Mouse (Mus musculus) layer of hippocampus, adult 18-20 months (tissue): ENCODE data around the gene Slc6a18. TPM values are rescaled to one million over a fixed set of nuclear protein-coding genes. Genes with fewer than 3 reads are reported as not detected.

Source experiments
- DNase-seq, 2 experiments: peaks; one replicate each; pipeline ENCODE4 v3.0.0; 2022; ENCODE audit warnings: low spot score in 2 of 2
- total RNA-seq, 2 experiments: library from RNA; stranded (reverse); gene quantifications; 2 replicates each; pipeline ENCODE4 v1.2.3; 2021

The Slc6a18 gene
- total RNA-seq, 2 experiments from 2014 or later: not detected

DNA sequence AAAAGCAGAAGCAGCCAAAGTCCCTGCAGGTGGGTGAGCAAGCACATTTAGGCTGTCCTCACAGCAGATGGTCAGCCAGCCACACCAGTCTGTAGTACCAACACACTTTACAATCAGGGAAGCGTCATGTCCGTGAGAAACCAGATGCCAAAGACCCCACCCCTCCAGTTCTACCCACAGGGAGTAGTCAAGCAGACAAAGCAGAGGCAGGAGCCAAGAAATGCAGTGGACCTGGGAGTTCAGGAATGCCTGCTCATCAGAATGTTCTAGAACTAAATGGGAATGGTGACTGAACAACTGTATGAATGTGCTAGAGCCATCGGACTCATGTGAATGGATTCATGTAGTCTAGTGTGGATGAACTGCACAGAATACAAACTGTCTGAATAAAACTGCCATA, 9.8 kb upstream of the Slc6a18 start:
- DNase-seq: no peak

DNA sequence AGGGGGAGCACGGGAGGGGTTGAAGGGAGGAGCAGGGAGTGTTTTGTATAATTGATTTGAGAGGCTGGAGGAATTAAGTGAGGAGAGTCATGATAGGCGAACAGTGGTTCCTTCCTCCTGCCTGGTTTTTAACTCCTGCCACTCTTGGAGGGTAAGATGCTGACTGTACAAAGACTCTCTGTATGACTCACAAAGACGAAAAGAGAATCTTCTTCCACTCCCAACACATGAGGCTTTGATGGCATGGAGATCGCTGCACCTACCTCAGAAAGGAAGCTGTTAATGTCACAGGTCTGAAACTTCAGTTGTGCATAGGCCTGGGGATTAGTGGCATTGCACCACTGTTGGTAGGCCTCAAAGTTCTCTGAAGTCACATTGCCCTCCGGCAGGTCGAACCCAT, 7.7 kb upstream of the Slc6a18 start:
- DNase-seq: no peak

DNA sequence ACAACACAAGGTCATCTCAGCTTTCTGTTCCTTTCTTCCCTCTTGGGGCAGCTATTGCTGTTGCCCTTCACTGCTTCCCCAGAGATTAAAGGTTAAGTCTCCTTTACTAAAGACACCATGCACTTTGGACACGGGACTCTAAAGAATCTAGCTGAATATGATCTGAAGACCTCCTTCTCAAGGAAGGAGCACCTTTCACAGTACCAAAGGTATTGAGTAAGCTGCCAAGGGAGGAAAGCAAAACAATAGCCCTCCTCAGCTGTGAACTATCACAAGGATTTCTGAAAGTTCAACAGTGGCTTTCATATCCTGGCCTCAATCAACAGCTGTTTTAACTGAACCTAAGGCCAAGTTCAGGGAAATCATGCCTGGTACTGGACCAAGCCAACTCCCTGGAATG, 6.6 kb upstream of the Slc6a18 start:
- no peak for DNase-seq

DNA sequence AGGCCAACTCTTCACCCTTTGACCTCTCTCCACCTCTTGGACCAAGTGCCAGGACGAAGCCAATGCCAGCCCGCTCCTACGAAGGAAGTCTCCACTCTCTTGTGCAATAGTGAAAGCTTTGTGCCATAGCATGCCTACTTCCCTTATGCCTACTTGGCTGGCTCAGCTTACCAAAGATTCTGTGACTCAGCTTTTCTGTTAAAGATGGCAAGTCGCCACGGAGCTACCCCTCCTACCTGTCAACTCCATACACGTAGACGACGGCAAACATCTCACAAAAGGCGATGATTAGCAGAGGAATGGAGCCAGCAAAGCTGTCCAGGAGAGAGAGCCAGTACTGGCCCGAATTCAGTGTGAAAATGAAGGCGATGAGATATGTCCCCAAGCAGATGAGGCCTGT, 5.9 kb upstream of the Slc6a18 start:
- peak; percentile 42 to 46 for DNase-seq

DNA sequence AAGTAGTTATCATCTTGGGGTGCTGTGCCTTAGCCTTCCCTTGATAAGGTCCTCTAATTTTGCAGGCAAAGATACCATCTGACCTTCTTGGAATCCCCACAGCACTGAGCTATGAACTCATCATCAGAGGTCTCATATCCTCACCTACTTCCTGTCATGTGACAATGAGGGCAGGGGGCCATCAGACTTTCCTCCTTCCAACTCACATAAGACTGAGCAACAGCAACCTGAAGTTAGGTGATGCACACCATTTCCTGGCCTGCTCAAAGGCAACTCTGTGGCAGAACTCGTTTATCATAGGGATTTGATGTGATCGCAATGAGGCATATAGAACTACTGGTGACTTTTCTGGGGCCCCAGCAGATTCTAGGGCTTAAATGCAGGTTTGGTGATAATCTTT, 4.4 kb upstream of the Slc6a18 start:
- DNase-seq: no peak

DNA sequence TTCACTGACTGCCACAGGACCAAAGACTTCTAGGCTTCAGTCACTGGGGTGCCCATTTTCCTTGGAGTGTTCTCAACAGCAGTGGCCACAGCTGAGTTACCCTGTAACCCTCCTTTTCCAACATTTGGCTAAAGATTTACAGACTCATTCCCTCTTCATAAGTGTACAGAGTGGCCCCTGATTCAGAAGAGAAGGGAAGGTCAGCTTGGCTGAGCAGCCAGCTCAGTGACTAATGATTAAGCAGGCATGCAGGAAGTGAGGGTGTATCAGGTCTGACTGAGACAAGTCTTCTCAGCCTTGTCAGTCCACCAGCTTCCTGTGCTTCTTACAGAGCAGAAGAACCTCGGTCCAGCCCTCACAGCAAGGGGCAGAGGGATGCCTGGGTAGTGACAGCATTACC, 2.6 kb upstream of the Slc6a18 start:
- DNase-seq: no peak

DNA sequence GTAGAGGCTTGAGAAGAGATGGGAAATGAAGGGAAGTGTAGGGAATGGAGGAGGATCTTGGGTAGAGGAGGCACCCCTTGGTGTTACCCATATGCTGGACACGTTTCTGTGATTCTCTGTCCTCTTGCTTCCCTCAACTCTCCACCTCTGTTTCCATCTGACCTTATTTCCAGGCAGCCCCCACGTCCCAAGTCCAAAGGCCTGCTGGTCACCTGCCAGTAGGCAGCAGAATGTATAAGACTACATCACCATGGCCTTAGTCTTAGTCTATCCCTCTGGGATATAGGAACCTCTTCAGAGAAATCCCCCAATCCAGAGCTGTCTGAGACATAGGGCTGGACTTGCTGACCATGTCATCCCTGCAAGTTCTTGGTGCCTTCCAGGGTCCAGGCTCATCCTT, 1.5 kb upstream of the Slc6a18 start:
- no peak for DNase-seq

DNA sequence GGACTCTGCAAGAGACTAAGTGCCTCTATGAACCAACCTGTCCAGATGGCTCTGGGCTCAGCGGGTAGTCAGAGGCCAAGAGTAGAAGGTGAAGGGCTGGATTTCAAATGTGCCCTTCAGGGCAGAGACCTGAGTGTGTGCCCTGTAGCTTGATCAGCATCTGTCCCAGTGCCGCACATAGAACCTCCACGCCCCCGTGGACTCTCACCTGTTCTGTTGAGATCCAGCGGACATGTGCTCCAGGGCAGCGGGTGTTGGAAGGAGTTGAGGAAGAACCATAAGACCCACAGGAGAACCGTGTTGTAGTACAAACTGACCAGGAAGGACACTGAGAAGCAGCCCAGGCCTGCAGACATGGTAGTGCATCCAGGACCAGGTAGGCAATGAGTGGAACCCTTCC, 2.7 kb downstream of the Slc6a18 start:
- no peak for DNase-seq

DNA sequence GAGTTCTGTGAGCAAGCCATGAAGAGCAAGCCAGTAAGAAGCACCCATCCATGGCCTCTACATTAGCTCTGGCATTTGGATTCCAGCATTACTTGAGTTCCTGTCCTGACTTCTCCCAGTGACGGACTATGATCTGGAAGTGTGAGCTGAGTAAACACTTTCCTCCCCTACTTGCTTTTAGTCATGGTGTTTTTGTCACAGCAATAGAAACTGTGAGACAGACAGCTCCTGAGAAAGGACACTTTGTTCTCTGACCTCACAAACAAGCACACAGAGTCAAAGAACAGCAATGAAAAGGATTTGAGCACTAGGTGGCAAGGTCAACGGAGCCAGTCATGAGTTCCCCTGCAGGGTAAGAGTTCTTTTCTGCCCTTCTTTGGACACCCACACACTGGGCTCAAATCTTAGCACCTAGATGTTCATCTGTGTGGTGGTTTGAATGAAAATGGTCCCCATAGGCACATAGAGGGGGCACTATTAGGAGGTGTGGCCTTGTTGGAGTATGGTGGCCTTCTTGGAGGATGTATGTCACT, 17.6 kb downstream of the Slc6a18 start:
- no peak for DNase-seq

DNA sequence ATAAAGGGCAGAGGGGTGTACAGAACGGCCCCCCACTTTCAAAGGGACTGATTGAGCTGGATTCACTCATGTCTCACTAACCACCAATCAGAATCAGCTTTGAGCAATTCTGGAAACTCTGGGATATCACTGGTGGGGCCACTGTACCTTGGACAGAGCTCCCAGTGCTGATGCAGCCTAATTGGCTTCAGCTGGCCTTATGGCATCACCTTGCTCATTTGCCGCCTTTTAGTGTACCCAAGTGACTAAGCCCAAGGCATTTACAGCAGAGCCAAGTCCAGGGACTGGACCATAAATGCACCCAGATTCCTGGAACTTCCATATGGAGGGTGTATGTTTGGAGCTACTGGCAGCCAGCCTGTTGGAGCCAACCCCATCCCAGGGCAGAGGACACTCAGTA, 18.9 kb downstream of the Slc6a18 start:
- DNase-seq: no peak

DNA sequence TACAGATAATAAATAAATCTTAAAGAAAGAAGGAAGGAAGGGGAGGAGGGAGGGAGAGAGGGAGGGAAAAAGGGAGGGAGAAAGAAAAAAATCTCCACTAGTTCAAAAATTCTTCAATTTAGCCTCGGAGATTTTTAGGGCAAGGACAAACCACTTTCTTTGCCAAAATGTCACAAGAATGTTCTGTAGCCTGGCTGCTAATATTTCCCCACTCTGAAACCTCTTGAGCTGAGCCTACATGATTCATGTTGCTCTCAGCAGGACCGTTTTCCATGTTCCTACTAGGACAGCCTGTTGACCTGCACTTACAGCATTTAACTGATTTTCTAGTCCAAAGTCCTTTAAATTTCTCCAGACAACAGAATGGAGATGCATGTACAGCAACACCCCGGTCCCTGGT, 22.8 kb downstream of the Slc6a18 start:
- DNase-seq: no peak

DNA sequence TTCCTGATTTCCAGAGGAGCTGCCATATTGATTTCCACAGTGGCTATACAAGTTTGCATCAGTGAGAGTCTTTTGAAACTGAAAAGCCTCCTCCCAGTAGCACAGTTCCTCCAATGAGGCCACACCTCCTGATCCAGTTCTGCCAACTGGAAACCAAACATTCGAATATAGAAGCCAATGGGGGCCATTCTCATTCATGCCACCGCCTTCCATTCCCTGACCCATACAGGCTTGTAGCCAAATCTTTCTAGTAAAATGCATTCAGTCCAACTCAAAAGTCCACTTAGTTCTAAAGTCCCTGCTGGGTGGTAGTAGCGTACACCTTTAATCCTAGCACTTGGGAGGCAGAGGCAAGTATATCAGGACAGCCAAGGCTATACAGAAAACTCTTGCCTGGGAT, 24.6 kb downstream of the Slc6a18 start:
- no peak for DNase-seq

DNA sequence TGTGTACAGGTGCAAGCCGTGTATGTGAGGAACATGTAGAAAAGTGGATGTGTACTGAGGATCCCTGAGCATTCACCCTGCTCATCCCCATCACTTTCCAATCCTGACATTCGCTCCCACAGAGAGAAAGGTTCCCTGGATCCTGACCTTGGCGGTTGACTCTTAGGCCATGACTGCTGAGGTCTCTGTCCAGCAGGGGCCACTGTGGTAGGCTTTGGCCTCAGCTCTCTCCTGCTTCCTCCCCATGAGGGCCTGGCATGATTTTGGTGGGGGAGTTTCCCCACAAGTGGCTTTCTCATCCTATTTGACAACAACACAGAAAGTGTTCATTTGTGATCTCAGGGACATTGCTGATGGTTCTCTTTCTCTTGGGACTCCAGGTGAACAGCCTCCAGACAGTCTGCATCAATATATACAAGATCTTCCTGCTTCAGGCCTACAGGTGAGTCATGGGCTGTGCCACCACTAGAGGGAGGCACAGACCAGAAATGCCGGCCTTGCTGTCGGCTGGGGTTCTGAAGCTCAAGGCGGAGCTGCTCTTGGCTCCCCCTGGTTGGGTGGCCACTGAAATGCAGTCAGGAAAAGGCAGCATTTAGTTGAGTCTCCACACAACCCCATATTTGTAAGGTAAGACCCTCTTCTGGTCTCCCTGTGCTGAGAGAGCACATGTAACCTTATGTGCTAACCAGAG, 31.3 kb downstream of the Slc6a18 start:
- peak; percentile 24 to 69 for DNase-seq

DNA sequence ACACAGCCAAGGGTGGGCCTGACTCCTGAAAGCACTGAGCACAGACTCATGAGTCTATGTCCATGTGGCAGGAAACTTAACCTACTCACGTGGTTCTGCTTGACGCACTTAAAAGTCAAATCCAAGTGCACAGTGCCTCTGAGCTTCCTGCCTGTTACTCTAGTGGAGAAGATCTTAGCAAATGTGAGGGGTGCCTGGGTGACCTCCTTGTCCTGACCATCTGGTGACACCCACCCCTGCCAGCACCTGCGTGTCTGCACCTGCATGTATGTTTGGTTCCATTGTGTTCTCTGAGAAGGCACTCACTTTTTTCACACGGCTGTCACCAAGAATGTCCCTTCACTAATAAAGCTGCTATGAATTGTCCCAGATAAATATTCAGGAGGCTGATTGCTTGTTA, 36.5 kb downstream of the Slc6a18 start:
- no peak for DNase-seq

DNA sequence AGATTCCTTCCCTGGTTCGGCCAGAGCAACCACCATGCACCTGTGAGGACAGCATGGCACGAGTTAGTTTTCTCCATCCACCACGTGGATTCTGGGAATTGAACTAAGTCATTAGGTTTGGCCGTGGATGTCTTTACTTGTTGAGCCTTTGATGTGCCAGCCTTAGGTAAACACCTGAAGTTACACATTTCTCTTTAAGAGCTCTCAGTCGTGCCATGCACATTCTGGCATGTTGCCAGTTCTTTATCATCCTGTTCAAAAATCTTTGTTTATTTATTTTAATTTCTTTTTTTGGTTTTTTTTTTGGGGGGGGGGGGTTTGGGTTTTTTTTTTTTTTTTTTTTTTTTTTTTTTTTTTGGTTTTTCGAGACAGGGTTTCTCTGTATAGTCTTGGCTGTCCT, 40.0 kb downstream of the Slc6a18 start:
- DNase-seq: no peak

DNA sequence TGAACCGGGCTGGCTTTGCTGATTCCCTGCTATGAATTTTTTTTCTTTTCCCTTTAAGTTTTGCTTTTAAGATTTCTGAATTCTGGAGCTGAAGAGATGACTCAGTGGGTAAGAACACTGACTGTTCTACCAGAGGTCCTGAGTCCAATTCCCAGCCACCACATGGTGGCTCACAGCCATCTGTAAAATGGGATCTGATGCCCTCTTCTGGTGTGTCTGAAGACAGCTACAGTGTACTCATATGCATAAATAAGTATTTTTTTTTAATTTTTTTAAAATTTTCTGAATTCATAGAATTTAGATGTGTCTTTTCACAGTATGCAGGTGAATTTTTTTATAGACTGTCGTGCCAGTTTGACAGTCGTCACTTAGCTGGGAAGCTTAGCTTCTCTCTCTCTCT, 46.0 kb downstream of the Slc6a18 start:
- no peak for DNase-seq

DNA sequence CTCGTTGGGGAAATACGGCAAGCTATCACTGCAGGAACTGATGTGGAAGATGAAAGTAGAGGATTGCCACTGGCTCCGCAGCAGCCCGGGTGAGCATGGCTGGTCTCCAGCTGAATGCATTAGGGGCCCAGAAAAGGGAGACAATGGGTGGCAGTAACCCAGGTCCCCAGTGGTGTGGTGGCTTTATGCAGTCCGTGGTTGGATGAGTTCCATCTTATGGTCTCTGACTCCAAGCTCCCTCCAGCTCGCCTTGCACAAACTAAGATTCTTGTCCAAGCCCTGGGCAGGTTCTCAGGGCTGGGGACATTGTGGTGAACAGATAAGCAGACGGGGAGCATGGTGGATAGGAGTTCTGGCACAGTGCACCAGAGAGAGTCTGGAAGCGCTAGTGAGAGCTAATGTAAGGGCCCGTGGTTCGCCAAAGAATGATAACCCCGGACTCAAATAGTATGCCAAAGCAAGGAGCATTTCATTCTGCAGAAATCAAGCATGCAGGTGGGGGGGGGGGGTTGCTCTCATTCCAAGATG, 49.2 kb downstream of the Slc6a18 start:
- DNase-seq: no peak

DNA sequence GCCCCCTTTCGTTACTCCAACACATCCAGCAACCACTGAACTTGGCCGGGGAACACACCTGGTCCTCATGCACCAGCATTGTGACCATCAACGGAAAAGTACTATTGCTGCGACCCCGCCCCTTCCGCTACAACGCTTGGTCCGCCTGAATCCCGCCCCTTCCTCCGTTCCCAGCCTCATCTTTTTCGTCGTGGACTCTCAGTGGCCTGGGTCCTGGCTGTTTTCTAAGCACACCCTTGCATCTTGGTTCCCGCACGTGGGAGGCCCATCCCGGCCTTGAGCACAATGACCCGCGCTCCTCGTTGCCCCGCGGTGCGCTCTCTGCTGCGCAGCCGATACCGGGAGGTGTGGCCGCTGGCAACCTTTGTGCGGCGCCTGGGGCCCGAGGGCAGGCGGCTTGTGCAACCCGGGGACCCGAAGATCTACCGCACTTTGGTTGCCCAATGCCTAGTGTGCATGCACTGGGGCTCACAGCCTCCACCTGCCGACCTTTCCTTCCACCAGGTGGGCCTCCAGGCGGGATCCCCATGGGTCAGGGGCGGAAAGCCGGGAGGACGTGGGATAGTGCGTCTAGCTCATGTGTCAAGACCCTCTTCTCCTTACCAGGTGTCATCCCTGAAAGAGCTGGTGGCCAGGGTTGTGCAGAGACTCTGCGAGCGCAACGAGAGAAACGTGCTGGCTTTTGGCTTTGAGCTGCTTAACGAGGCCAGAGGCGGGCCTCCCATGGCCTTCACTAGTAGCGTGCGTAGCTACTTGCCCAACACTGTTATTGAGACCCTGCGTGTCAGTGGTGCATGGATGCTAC, 50.9 kb downstream of the Slc6a18 start, which contains the start of gene Tert:
TSS of gene Tert (plus strand) at position 167 of the 805 bp plus-strand sequence.
- peak; percentile 30 to 50 for DNase-seq

DNA sequence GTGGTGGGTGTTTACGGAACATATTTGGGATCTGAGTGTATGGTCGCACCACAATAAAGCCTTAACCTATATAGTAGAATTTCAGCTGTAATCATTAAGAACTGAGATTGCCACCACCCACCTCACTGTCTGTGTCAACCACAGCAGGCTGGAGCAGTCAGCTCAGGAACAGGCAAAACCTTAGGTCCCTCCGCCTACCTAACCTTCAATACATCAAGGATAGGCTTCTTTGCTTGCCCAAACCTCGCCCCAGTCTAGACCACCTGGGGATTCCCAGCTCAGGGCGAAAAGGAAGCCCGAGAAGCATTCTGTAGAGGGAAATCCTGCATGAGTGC, 51.4 kb downstream of the Slc6a18 start:
- no peak for DNase-seq

DNA sequence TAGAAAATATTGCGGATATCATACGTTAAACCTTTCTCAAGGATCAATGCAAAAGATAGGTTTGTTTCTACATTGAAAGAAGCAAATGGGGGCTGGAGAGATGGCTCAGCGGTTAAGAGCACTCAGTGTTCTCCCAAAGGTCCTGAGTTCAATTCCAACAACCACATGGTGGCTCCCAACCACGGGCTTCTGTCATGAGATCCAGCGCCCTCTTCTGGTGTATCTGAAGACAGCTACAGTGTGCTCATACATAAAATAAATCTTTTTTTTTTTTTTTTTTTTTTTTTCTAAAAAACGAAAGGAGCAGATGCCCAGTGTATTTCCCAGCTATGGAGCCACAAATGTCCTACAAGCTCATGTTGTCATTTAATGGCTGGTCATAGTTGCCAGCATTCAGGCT, 57.2 kb downstream of the Slc6a18 start:
- no peak for DNase-seq

DNA sequence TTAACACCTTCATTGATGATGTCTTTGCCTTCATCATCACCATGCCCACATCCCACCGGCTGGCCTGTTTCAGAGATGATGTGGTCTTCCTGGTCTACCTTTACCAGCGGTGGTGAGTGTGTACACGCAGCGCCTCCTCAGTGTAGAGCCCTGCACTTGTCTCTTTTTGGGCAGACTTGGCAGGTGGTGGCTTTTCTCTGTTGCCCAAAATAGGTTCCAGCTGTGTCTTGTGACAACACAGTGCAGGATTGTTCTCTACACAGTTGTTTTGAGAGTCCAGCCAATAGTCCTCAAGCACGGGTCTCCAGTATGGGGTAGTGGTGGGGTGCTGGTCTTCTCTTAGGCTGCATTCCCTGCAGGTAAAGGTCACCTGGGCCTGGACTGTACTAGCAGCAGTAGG, 59.4 kb downstream of the Slc6a18 start:
- no peak for DNase-seq
